18 mouse cellular contexts compared by ENCODE assay signal in the genomic region with DNA sequence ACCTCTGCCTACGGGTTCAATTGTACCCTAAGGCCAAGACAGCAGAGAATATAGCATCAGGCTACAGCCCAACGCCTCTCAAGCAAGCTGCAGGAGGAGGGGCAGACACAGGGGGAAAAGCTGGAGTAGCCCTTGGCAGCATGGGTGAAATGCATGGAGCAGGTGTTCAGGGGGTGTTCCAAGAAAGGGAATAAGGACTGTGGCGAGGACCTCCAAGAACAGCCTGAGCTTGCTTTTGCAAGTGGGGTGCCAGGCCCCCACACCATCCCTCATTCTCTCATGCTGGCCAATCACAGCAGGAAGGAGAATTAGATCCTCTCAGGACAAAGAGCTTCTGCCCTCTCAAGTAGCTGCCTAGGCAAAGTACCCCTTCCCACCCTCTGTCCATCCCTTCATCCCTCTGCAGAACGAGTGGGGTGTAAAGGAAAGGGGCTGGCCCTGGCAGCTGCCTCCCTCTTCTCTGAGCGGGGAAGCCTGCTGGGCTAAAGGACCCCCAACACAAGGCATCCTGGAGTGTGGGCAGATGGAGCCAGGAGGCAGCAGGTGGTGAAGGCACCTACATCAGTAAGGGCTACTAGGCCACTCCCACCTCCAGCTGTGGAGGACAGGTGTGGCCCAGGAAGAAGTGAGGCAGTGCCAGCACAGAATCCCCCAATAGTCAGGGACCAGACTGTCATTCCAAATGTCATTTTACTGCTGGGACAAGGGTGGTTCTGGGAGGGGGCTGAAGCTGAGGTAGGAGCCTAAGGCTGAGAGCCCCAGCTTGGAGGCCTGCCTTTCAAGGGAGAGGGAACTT. TPM values are rescaled to one million over a fixed set of nuclear protein-coding genes. Genes with fewer than 3 reads are reported as not detected.
DNase-seq lines count a peak whose midpoint lies in the region; ATAC-seq and TF ChIP-seq lines count a peak whose summit lies in the region.
"Had no signal": no experiment of that assay in that cellular context is flagged by ENCODE, and none has a peak within 500 bp of the region (broad histone marks: within the 10 kb centered on the region; RNA-seq: fewer than 3 reads in every experiment).

No protein-coding gene starts in this region.

- no peak for TF ChIP-seq CTCF in layer of hippocampus, adult 2 months (conservative IDR thresholded peaks at IDR 0.05)
- TF ChIP-seq CTCF in hindbrain, postnatal 0 days (IDR thresholded peaks at IDR 0.05; ENCODE audit: low read depth), result no peak

- peaks cover 50% of the 10 kb centered on the region for H3K4me1 ChIP-seq in forebrain, embryonic 13.5 days
- peaks cover 8% of the 10 kb centered on the region for H3K4me1 ChIP-seq in hindbrain, postnatal 0 days (ENCODE audit: insufficient read depth, low read length)

- no peak overlapping the region; the same call in 1 of the 2 replicates for H3K4me2 ChIP-seq in forebrain, embryonic 13.5 days
- no peak overlapping the region for H3K4me2 ChIP-seq in hindbrain, postnatal 0 days (ENCODE audit: low read depth, low read length)
- H3K4me2 ChIP-seq: liver, embryonic 11.5 days; lung, embryonic 15.5 days had no signal

- WGBS in forebrain, embryonic 13.5 days, result 20% methylated on average over 5 of the region's 5 CpGs
- 29% methylated on average over 5 of the region's 5 CpGs for WGBS in hindbrain, postnatal 0 days

- H3K4me3 ChIP-seq in layer of hippocampus, adult 2 months, result no peak overlapping the region
- no peak overlapping the region for H3K4me3 ChIP-seq in forebrain, embryonic 13.5 days
- H3K4me3 ChIP-seq in hindbrain, postnatal 0 days (ENCODE audit: low read length), result no peak overlapping the region
- H3K4me3 ChIP-seq: erythroblast, embryonic 14.5 days; heart, adult 2 months; lung, embryonic 15.5 days; myocyte had no signal

- no peaks in the 10 kb centered on the region for H3K9me3 ChIP-seq in forebrain, embryonic 13.5 days (replicated peaks)
- no peaks in the 10 kb centered on the region for H3K9me3 ChIP-seq in hindbrain, postnatal 0 days (ENCODE audit: low read length)
- H3K9me3 ChIP-seq: lung, embryonic 15.5 days had no signal

- H3K27ac ChIP-seq in layer of hippocampus, adult 2 months, result peak overlapping the region; percentile 32; the same call in 1 of the 2 replicates
- H3K27ac ChIP-seq in forebrain, embryonic 13.5 days, result peak overlapping the region; percentile 55
- H3K27ac ChIP-seq in hindbrain, postnatal 0 days, result peak overlapping the region; percentile 54; the same call in 1 of the 2 replicates
- H3K27ac ChIP-seq: heart, adult 2 months; lung, embryonic 15.5 days had no signal

- no peak for ATAC-seq in cerebellum, adult (ENCODE audit: insufficient number of reproducible peaks, low FRiP score, low TSS enrichment)
- no peak for ATAC-seq in forebrain, embryonic 13.5 days
- 0 out of 2 replicates have a peak, but pooled peaks have one; percentile 6 for ATAC-seq in hindbrain, postnatal 0 days
- ATAC-seq in monocyte, adult 5-6 weeks (replicated peaks; ENCODE audit: insufficient number of reproducible peaks, low FRiP score, low TSS enrichment, poor library complexity, severe bottlenecking), result no peak
- ATAC-seq: intestine, embryonic 16.5 days had no signal

- H3K27me3 ChIP-seq in forebrain, embryonic 13.5 days, result no peaks in the 10 kb centered on the region
- no peaks in the 10 kb centered on the region for H3K27me3 ChIP-seq in hindbrain, postnatal 0 days (ENCODE audit: insufficient read depth, low read length)
- H3K27me3 ChIP-seq: lung, embryonic 15.5 days had no signal

- peak; percentile 68 to 81 for DNase-seq in cerebellum, postnatal 10 days
- DNase-seq in layer of hippocampus, adult 2 months (ENCODE audit: low spot score in 2 of 2), result no peak
- no peak for DNase-seq in layer of hippocampus, adult 9-11 months
- peak; percentile 54 for DNase-seq in hindbrain, postnatal 0 days (ENCODE audit: low spot score)
- DNase-seq in adrenal gland, postnatal 36 days, result no peak
- DNase-seq: adrenal gland, postnatal 25 days; heart, adult 2 months; heart, postnatal 10 days; right cerebral cortex, postnatal 25 days; thymus, adult 18-20 months had no signal

- peak overlapping the region; percentile 21 for H3K9ac ChIP-seq in forebrain, embryonic 13.5 days
- no peak overlapping the region for H3K9ac ChIP-seq in hindbrain, postnatal 0 days (replicated peaks; ENCODE audit: low read length)
- H3K9ac ChIP-seq: lung, embryonic 15.5 days had no signal

- peaks cover 50% of the 10 kb centered on the region for H3K36me3 ChIP-seq in forebrain, embryonic 13.5 days (ENCODE audit: poor library complexity, severe bottlenecking)
- H3K36me3 ChIP-seq in hindbrain, postnatal 0 days (ENCODE audit: insufficient read depth, low read length), result 0 out of 2 replicates have a peak, but pooled peaks cover 9% of the 10 kb centered on the region
- H3K36me3 ChIP-seq: lung, embryonic 15.5 days had no signal

RNA-seq across cellular contexts. Expression of a gene that starts 3.8 kb away (rescaled TPM):
- 10 to 100 TPM; 49.7 to 59.1 TPM for total RNA-seq in layer of hippocampus, adult 2 months (2021)
- 101 and 130 TPM in 2 replicates for polyA plus RNA-seq in forebrain, embryonic 13.5 days (2015; fragmentation: Nextera tagmentation; extraction: Ambion mirVana)
- 239 and 274 TPM in 2 replicates for total RNA-seq in hindbrain, postnatal 0 days (2014; rRNA removed)
- 64.1 and 64.7 TPM in 2 replicates for polyA plus RNA-seq in hindbrain, postnatal 0 days (2015; fragmentation: Nextera tagmentation; extraction: Ambion mirVana)
- 145 to 153 TPM (median 153 TPM) in 3 replicates for total RNA-seq in monocyte, adult 5-6 weeks (2017)
- 100 to 1,000 TPM; 110 to 130 TPM for total RNA-seq in adrenal gland, postnatal 36 days (2021)

RNA-seq across cellular contexts. Expression of a gene that starts 12.0 kb away (rescaled TPM):
- total RNA-seq in layer of hippocampus, adult 2 months (2021), result 10 to 100 TPM; 39.6 to 41.5 TPM
- 40.7 and 47.7 TPM in 2 replicates for polyA plus RNA-seq in forebrain, embryonic 13.5 days (2015; fragmentation: Nextera tagmentation; extraction: Ambion mirVana)
- total RNA-seq in hindbrain, postnatal 0 days (2014; rRNA removed), result 73.9 and 79.9 TPM in 2 replicates
- polyA plus RNA-seq in hindbrain, postnatal 0 days (2015; fragmentation: Nextera tagmentation; extraction: Ambion mirVana), result 60.1 and 62.2 TPM in 2 replicates
- total RNA-seq in monocyte, adult 5-6 weeks (2017), result 2.1 to 3.1 TPM (median 2.7 TPM) in 3 replicates
- total RNA-seq in adrenal gland, postnatal 36 days (2021), result 1 to 10 TPM; 4.9 to 5.2 TPM

RNA-seq across cellular contexts. Expression of a gene that starts 27.0 kb away (rescaled TPM):
- total RNA-seq in layer of hippocampus, adult 2 months (2021), result 100 to 1,000 TPM; 170 to 172 TPM
- polyA plus RNA-seq in forebrain, embryonic 13.5 days (2015; fragmentation: Nextera tagmentation; extraction: Ambion mirVana), result 68.5 and 71.7 TPM in 2 replicates
- 257 and 290 TPM in 2 replicates for total RNA-seq in hindbrain, postnatal 0 days (2014; rRNA removed)
- 71.2 and 72.7 TPM in 2 replicates for polyA plus RNA-seq in hindbrain, postnatal 0 days (2015; fragmentation: Nextera tagmentation; extraction: Ambion mirVana)
- 16.8 to 32.5 TPM (median 19.4 TPM) in 3 replicates for total RNA-seq in monocyte, adult 5-6 weeks (2017)
- 10 to 100 TPM; 39.6 to 49.0 TPM for total RNA-seq in adrenal gland, postnatal 36 days (2021)

RNA-seq across cellular contexts. Expression of a gene that starts 34.9 kb away (rescaled TPM):
- total RNA-seq in layer of hippocampus, adult 2 months (2021), result 10 to 100 TPM; 21.6 to 25.8 TPM
- 43.0 and 45.5 TPM in 2 replicates for polyA plus RNA-seq in forebrain, embryonic 13.5 days (2015; fragmentation: Nextera tagmentation; extraction: Ambion mirVana)
- 19.7 and 30.6 TPM in 2 replicates for total RNA-seq in hindbrain, postnatal 0 days (2014; rRNA removed)
- 15.8 and 17.8 TPM in 2 replicates for polyA plus RNA-seq in hindbrain, postnatal 0 days (2015; fragmentation: Nextera tagmentation; extraction: Ambion mirVana)
- 4.5 to 6.6 TPM (median 4.6 TPM) in 3 replicates for total RNA-seq in monocyte, adult 5-6 weeks (2017)
- total RNA-seq in adrenal gland, postnatal 36 days (2021), result 1 to 10 TPM; 2.5 to 3.7 TPM
- polyA plus RNA-seq: erythroblast, embryonic 14.5 days had no signal

RNA-seq across cellular contexts. Expression of a gene that starts 43.8 kb away (rescaled TPM):
- 1 to 10 TPM; 4.4 to 5.6 TPM for total RNA-seq in layer of hippocampus, adult 2 months (2021)
- 9.1 and 11.7 TPM in 2 replicates for polyA plus RNA-seq in forebrain, embryonic 13.5 days (2015; fragmentation: Nextera tagmentation; extraction: Ambion mirVana)
- 3.3 and 4.8 TPM in 2 replicates for total RNA-seq in hindbrain, postnatal 0 days (2014; rRNA removed)
- 2.6 and 5.1 TPM in 2 replicates for polyA plus RNA-seq in hindbrain, postnatal 0 days (2015; fragmentation: Nextera tagmentation; extraction: Ambion mirVana)
- 0.39 to 5.8 TPM (median 3.7 TPM) in 3 replicates for total RNA-seq in monocyte, adult 5-6 weeks (2017)
- total RNA-seq in adrenal gland, postnatal 36 days (2021), result 10 to 100 TPM in 1 of 2 experiments, 1 to 10 TPM in 1; 8.8 to 10.6 TPM

Comparison
In these comparisons a context has a peak if more than half of its experiments do, and no peak if none do; other contexts are left out.
1. DNase-seq: peak in cerebellum, postnatal 10 days (2 of 2) and hindbrain, postnatal 0 days (single experiment); none in layer of hippocampus, adult 2 months (0 of 2), layer of hippocampus, adult 9-11 months (single experiment) and adrenal gland, postnatal 36 days (0 of 2).
2. Peak in every context shown above with its lines, with median percentiles within 50 percentile points of each other: H3K27ac ChIP-seq.